Mouse (Mus musculus): ENCODE data around the gene Krtap16-1. TPM values are rescaled to one million over a fixed set of nuclear protein-coding genes. Genes with fewer than 3 reads are reported as not detected.

Gene Krtap16-1
- polyA plus RNA-seq, 1 experiment from 2014 or later, result not detected

DNA sequence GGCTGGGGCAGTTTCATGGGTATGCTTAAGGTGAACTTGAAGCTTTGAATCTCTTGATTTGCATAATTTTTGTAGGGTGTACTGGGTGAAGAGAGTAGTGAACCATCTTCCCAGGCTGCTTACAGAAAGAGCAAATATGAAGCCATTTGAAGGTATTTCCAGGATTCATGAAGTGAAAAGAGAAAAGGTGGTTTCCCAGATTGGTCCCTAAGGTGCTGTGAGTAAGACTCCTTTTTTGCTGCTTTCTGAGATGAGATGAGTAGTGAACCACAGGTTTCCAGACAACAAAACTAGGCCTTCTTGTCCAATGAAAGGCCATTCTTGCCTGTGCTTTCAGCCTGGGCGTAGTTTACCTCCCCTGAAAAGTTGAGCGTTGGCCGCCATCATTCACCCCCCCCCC, 2.1 kb upstream of the Krtap16-1 start:
- no peaks in the 10 kb centered on the region for H3K9me3 ChIP-seq (replicated peaks; ENCODE audit: control insufficient read depth, low read length)
- H3K4me1 ChIP-seq (ENCODE audit: control insufficient read depth, insufficient read depth, low read length), result no peaks in the 10 kb centered on the region
- no peak for DNase-seq (ENCODE audit: low spot score)
- no peak overlapping the region for H3K9ac ChIP-seq (replicated peaks; ENCODE audit: low read length)
- no peaks in the 10 kb centered on the region for H3K27me3 ChIP-seq (ENCODE audit: control insufficient read depth, insufficient read depth, low read length)
- no peaks in the 10 kb centered on the region for H3K36me3 ChIP-seq (replicated peaks; ENCODE audit: control insufficient read depth, insufficient read depth, low read depth, low read length)
- WGBS, result 91% methylated on average over 3 of the region's 3 CpGs
- no peak overlapping the region for H3K4me3 ChIP-seq (ENCODE audit: low read depth, low read length)
- ATAC-seq (replicated peaks; ENCODE audit: insufficient number of reproducible peaks, low FRiP score, low TSS enrichment, low read depth), result no peak
- H3K27ac ChIP-seq (replicated peaks; ENCODE audit: low read depth, low read length), result no peak overlapping the region
- H3K4me2 ChIP-seq (ENCODE audit: low read depth, low read length), result no peak overlapping the region

DNA sequence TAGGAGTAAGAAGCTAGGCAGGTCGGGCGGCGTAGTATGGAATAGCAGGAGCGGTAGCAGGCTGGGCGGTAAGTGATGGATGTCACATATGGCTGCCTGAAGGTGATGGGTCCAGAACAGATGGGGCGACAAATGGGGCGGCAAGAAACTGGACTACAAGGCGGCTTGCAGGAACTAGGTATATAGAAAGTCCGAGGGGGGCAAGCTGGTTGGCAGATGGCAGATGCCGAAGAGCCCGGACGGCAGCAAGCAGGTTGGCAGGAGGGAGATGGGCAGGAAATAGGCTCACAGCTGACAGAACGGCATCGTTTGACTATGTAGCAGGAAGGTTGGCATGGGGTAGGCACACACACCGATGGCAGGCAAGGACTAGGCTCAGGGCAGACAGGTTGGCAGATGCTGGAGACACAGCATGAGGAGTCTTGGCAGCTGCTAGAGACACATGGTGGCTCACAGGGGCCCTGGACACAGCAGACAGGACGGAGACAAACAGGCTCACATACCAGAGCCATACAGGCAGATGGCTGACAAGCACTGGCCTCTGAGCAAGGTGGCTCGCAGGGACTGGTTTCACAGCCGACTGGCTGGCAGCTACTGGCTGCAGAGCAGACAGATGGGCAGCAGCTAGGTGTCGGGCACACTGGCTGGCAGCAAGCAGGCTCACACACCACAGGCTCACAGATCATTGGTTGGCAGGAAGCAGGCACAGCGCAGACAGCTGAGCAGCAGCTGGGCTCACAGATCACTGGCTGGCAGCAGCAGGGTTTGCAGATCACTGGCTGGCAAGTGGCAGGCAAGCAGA, 905 bp downstream of the Krtap16-1 start:
- Histone ChIP-seq H3K36me3 (replicated peaks; ENCODE audit: control insufficient read depth, insufficient read depth, low read depth, low read length) (no peaks in the 10 kb centered on the region), H3K27me3 (ENCODE audit: control insufficient read depth, insufficient read depth, low read length) (no peaks in the 10 kb centered on the region), H3K9me3 (replicated peaks; ENCODE audit: control insufficient read depth, low read length) (no peaks in the 10 kb centered on the region), H3K4me3 (ENCODE audit: low read depth, low read length) (no peak overlapping the region), H3K9ac (replicated peaks; ENCODE audit: low read length) (no peak overlapping the region), H3K4me2 (ENCODE audit: low read depth, low read length) (no peak overlapping the region), H3K4me1 (ENCODE audit: control insufficient read depth, insufficient read depth, low read length) (no peaks in the 10 kb centered on the region), H3K27ac (replicated peaks; ENCODE audit: low read depth, low read length) (no peak overlapping the region)
- DNase-seq (ENCODE audit: low spot score) (no peak), ATAC-seq (replicated peaks; ENCODE audit: insufficient number of reproducible peaks, low FRiP score, low TSS enrichment, low read depth) (no peak)
- WGBS, result 85% methylated on average over 20 of the region's 20 CpGs

DNA sequence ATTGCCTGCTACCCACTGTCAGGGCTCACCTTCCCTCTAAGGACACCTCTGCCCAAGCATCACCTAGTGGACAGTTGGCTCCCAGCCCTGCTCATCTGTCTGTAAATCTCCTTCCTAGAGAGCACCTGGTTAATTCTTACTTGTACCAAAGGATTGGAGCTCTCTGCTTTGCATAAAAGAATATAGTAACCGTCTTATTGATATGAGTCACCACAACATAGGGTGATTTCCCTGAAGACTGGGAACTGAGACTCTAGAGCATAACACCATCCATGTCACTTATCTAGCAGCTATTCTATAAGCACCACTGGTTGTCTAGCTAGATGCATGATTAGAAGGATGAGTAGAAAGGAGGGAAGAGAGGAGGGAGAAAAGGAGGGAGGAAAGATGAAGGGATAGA, 3.0 kb downstream of the Krtap16-1 start:
- H3K9me3 ChIP-seq (replicated peaks; ENCODE audit: control insufficient read depth, low read length), result no peaks in the 10 kb centered on the region
- H3K27ac ChIP-seq (replicated peaks; ENCODE audit: low read depth, low read length), result no peak overlapping the region
- H3K4me1 ChIP-seq (ENCODE audit: control insufficient read depth, insufficient read depth, low read length), result no peaks in the 10 kb centered on the region
- ATAC-seq (replicated peaks; ENCODE audit: insufficient number of reproducible peaks, low FRiP score, low TSS enrichment, low read depth) (no peak), DNase-seq (ENCODE audit: low spot score) (no peak)
- no peaks in the 10 kb centered on the region for H3K27me3 ChIP-seq (ENCODE audit: control insufficient read depth, insufficient read depth, low read length)
- H3K4me3 ChIP-seq (ENCODE audit: low read depth, low read length), result no peak overlapping the region
- H3K36me3 ChIP-seq (replicated peaks; ENCODE audit: control insufficient read depth, insufficient read depth, low read depth, low read length), result no peaks in the 10 kb centered on the region
- 93% methylated on average over 1 of the region's 1 CpGs for WGBS
- no peak overlapping the region for H3K4me2 ChIP-seq (ENCODE audit: low read depth, low read length)
- no peak overlapping the region for H3K9ac ChIP-seq (replicated peaks; ENCODE audit: low read length)

DNA sequence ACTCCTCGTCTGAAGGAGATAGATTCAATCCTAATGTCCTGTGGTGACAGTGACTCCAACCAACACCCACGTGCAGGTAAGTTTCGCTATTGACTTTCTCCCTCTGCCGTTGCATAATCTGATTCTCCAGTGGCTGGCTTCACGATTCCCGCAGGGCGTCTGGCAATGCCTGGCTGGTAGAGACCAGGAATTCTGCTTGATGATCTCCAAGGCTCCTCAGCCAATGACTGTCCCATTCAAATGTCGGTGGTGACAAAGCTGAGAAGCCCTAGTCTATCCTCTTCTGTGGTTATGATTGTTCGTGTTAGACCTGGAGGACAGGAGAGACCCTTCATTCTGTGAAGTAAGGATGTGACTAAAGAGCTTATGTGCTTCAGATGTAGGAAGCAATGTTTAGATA, 3.7 kb downstream of the Krtap16-1 start:
- no peaks in the 10 kb centered on the region for H3K9me3 ChIP-seq (replicated peaks; ENCODE audit: control insufficient read depth, low read length)
- DNase-seq (ENCODE audit: low spot score) (no peak), ATAC-seq (replicated peaks; ENCODE audit: insufficient number of reproducible peaks, low FRiP score, low TSS enrichment, low read depth) (no peak)
- no peaks in the 10 kb centered on the region for H3K36me3 ChIP-seq (replicated peaks; ENCODE audit: control insufficient read depth, insufficient read depth, low read depth, low read length)
- no peak overlapping the region for H3K27ac ChIP-seq (replicated peaks; ENCODE audit: low read depth, low read length)
- H3K4me3 ChIP-seq (ENCODE audit: low read depth, low read length), result no peak overlapping the region
- no peaks in the 10 kb centered on the region for H3K4me1 ChIP-seq (ENCODE audit: control insufficient read depth, insufficient read depth, low read length)
- H3K9ac ChIP-seq (replicated peaks; ENCODE audit: low read length), result no peak overlapping the region
- no peaks in the 10 kb centered on the region for H3K27me3 ChIP-seq (ENCODE audit: control insufficient read depth, insufficient read depth, low read length)
- no peak overlapping the region for H3K4me2 ChIP-seq (ENCODE audit: low read depth, low read length)
- WGBS, result 87% methylated on average over 9 of the region's 9 CpGs

DNA sequence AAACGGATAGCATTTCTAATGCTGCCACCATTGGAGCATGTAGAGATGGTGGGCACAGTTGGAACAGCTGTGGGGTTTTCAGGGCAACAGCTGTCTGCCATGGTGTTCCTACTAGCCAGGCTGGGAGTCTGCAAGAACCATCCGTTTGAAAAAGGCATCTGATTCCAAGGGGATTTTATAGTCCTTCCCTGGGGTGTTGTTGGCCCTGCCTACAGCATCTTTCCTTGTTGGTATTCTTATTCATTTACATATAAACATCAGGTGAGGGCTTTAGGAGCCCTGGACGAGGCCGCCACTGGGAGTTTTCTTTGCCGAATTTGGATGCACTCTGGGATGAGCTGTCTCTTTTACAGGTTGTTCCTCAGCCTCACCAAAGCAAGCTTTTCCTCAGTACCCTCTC, 7.4 kb downstream of the Krtap16-1 start, which contains the start of gene Krtap29-1:
Gene Krtap29-1 (minus strand): TSS at position 101 of the 400 bp plus-strand sequence.
- H3K36me3 ChIP-seq (replicated peaks; ENCODE audit: control insufficient read depth, insufficient read depth, low read depth, low read length), result no peaks in the 10 kb centered on the region
- no peak for DNase-seq (ENCODE audit: low spot score)
- 68% methylated on average over 5 of the region's 5 CpGs for WGBS
- H3K4me2 ChIP-seq (ENCODE audit: low read depth, low read length), result no peak within 1 kb of the TSS
- ATAC-seq (replicated peaks; ENCODE audit: insufficient number of reproducible peaks, low FRiP score, low TSS enrichment, low read depth), result no peak
- H3K4me1 ChIP-seq (ENCODE audit: control insufficient read depth, insufficient read depth, low read length), result no peaks in the 10 kb centered on the region
- H3K27me3 ChIP-seq (ENCODE audit: control insufficient read depth, insufficient read depth, low read length), result no peaks in the 10 kb centered on the region
- H3K4me3 ChIP-seq (ENCODE audit: low read depth, low read length), result no peak within 1 kb of the TSS
- no peak within 1 kb of the TSS for H3K27ac ChIP-seq (replicated peaks; ENCODE audit: low read depth, low read length)
- no peak within 1 kb of the TSS for H3K9ac ChIP-seq (replicated peaks; ENCODE audit: low read length)
- H3K9me3 ChIP-seq (replicated peaks; ENCODE audit: control insufficient read depth, low read length), result no peaks in the 10 kb centered on the region

DNA sequence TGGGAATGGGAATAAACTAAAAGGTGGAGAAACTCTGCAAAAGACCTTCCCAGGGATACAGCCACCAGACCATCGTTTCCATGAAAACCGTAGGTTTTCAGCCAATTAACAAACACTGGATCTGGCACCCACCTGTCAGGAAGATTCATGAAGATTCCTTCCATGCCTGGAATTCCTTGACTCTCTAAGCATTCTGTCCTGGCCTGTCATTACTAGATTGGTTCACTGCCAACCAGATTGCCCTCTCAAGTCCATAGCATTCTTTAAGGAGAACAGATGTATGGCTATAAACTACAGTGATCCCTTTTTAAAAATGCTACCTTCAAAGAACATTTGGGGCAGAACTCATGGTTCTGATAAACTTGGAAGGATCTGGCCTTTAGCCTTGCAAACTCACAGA, 20.4 kb downstream of the Krtap16-1 start:
- Histone ChIP-seq H3K4me1 (ENCODE audit: control insufficient read depth, insufficient read depth, low read length) (no peaks in the 10 kb centered on the region), H3K4me2 (ENCODE audit: low read depth, low read length) (no peak overlapping the region), H3K4me3 (ENCODE audit: low read depth, low read length) (no peak overlapping the region), H3K9ac (replicated peaks; ENCODE audit: low read length) (no peak overlapping the region), H3K27ac (replicated peaks; ENCODE audit: low read depth, low read length) (no peak overlapping the region), H3K9me3 (replicated peaks; ENCODE audit: control insufficient read depth, low read length) (no peaks in the 10 kb centered on the region), H3K36me3 (replicated peaks; ENCODE audit: control insufficient read depth, insufficient read depth, low read depth, low read length) (no peaks in the 10 kb centered on the region), H3K27me3 (ENCODE audit: control insufficient read depth, insufficient read depth, low read length) (no peaks in the 10 kb centered on the region)
- no peak for DNase-seq (ENCODE audit: low spot score)
- WGBS, result 62% methylated on average over 2 of the region's 2 CpGs
- no peak for ATAC-seq (replicated peaks; ENCODE audit: insufficient number of reproducible peaks, low FRiP score, low TSS enrichment, low read depth)

DNA sequence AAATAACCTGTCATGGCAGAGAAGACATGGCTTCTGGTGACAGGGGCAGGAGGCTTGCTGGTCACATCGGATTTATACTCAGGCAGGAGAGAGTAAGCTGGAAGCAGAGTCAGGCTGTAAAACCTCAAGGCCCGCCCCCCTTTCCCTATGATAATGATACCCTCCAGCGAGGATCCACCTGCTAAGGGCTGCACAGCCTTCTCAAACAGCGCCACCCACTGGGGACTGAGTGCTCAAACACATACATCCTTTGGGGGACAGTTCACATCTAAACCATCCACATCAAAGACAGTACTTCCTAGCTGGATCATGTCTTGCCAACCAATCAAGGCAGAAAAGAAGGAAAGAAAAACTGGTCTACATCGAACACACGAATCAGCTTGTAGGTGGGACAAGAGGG, 22.2 kb downstream of the Krtap16-1 start:
- no peaks in the 10 kb centered on the region for H3K4me1 ChIP-seq (ENCODE audit: control insufficient read depth, insufficient read depth, low read length)
- H3K4me2 ChIP-seq (ENCODE audit: low read depth, low read length), result no peak overlapping the region
- DNase-seq (ENCODE audit: low spot score) (peak; percentile 18), ATAC-seq (replicated peaks; ENCODE audit: insufficient number of reproducible peaks, low FRiP score, low TSS enrichment, low read depth) (no peak)
- no peak overlapping the region for H3K9ac ChIP-seq (replicated peaks; ENCODE audit: low read length)
- no peaks in the 10 kb centered on the region for H3K9me3 ChIP-seq (replicated peaks; ENCODE audit: control insufficient read depth, low read length)
- no peaks in the 10 kb centered on the region for H3K36me3 ChIP-seq (replicated peaks; ENCODE audit: control insufficient read depth, insufficient read depth, low read depth, low read length)
- WGBS, result 44% methylated on average over 6 of the region's 6 CpGs
- H3K27me3 ChIP-seq (ENCODE audit: control insufficient read depth, insufficient read depth, low read length), result no peaks in the 10 kb centered on the region
- H3K27ac ChIP-seq (replicated peaks; ENCODE audit: low read depth, low read length), result no peak overlapping the region
- no peak overlapping the region for H3K4me3 ChIP-seq (ENCODE audit: low read depth, low read length)

DNA sequence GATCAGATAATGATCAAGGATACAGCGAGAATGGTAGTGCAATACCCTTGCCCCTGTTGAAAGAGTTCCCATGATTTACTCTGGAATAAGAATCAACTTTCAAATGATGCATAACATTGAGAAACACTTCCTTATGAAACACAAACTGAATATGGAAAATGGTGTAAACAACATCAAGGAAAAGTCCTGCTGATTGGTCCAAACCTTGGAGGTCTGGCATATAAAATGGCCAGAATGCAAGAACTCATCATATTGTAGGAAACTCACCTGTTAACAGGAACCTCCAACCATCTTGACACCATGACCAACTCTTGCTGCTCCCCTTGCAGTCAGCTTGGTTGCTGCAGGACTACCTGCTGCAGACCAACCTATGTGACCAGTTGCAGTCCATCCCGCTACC, 38.2 kb downstream of the Krtap16-1 start, which contains the start of gene Krtap9-5:
Gene Krtap9-5 (plus strand): TSS at position 301 of the 400 bp plus-strand sequence.
- Histone ChIP-seq H3K4me2 (ENCODE audit: low read depth, low read length) (no peak within 1 kb of the TSS), H3K27me3 (ENCODE audit: control insufficient read depth, insufficient read depth, low read length) (no peaks in the 10 kb centered on the region), H3K4me3 (ENCODE audit: low read depth, low read length) (no peak within 1 kb of the TSS), H3K9ac (replicated peaks; ENCODE audit: low read length) (no peak within 1 kb of the TSS), H3K4me1 (ENCODE audit: control insufficient read depth, insufficient read depth, low read length) (no peaks in the 10 kb centered on the region), H3K27ac (replicated peaks; ENCODE audit: low read depth, low read length) (no peak within 1 kb of the TSS), H3K36me3 (replicated peaks; ENCODE audit: control insufficient read depth, insufficient read depth, low read depth, low read length) (no peaks in the 10 kb centered on the region), H3K9me3 (replicated peaks; ENCODE audit: control insufficient read depth, low read length) (no peaks in the 10 kb centered on the region)
- ATAC-seq (replicated peaks; ENCODE audit: insufficient number of reproducible peaks, low FRiP score, low TSS enrichment, low read depth) (no peak), DNase-seq (ENCODE audit: low spot score) (no peak)
- 84% methylated on average over 2 of the region's 2 CpGs for WGBS

Measured in embryonic facial prominence, embryonic 11.5 days (tissue).